ENCODE assay signal across 8 mouse cellular contexts in genomic region chr8:124250785-124251184, GRCm38 (mm10). TPM values are rescaled to one million over a fixed set of nuclear protein-coding genes. Genes with fewer than 3 reads are reported as not detected.
DNase-seq lines count a peak whose midpoint lies in the region; ATAC-seq lines count a peak whose summit lies in the region.

No protein-coding gene starts in this region.

- ATAC-seq in heart, embryonic 13.5 days (ENCODE audit: extremely low read depth, insufficient number of reproducible peaks, low FRiP score, low TSS enrichment), result no peak
- no peak for ATAC-seq in embryonic facial prominence, embryonic 11.5 days (replicated peaks; ENCODE audit: insufficient number of reproducible peaks, low FRiP score, low TSS enrichment, low read depth)

- peak overlapping the region; percentile 59; the same call in 1 of the 2 replicates for H3K9ac ChIP-seq in heart, embryonic 13.5 days
- H3K9ac ChIP-seq in embryonic facial prominence, embryonic 11.5 days (replicated peaks; ENCODE audit: low read length), result no peak overlapping the region

- H3K36me3 ChIP-seq in heart, embryonic 13.5 days, result peaks cover 8% of the 10 kb centered on the region; the same call in 1 of the 2 replicates
- no peaks in the 10 kb centered on the region for H3K36me3 ChIP-seq in embryonic facial prominence, embryonic 11.5 days (replicated peaks; ENCODE audit: control insufficient read depth, insufficient read depth, low read depth, low read length)
- H3K36me3 ChIP-seq in limb, embryonic 10.5 days, result peaks cover 24% of the 10 kb centered on the region
- H3K36me3 ChIP-seq in megakaryocyte, embryonic 14.5 days (replicated peaks; ENCODE audit: low read length), result peaks cover 81% of the 10 kb centered on the region

- no peak overlapping the region for H3K27ac ChIP-seq in heart, embryonic 13.5 days (replicated peaks)
- no peak overlapping the region; the same call in 1 of the 2 replicates for H3K27ac ChIP-seq in embryonic facial prominence, embryonic 11.5 days (replicated peaks; ENCODE audit: low read depth, low read length)
- peak overlapping the region; percentile 73 for H3K27ac ChIP-seq in limb, embryonic 10.5 days

- no peak overlapping the region for H3K4me3 ChIP-seq in heart, embryonic 13.5 days
- no peak overlapping the region for H3K4me3 ChIP-seq in embryonic facial prominence, embryonic 11.5 days (ENCODE audit: low read depth, low read length)
- no peak overlapping the region for H3K4me3 ChIP-seq in limb, embryonic 10.5 days
- peak overlapping the region; percentile 88 for H3K4me3 ChIP-seq in megakaryocyte, embryonic 14.5 days (replicated peaks)

- no peak for DNase-seq in heart, postnatal 25 days (ENCODE audit: low spot score)
- peak; percentile 57 for DNase-seq in embryonic facial prominence, embryonic 11.5 days (ENCODE audit: low spot score)
- no peak for DNase-seq in limb, embryonic 10.5 days (ENCODE audit: low spot score)
- DNase-seq in yolk sac, embryonic 10.5 days (ENCODE audit: low spot score), result no peak
- DNase-seq in left cerebral cortex, postnatal 36 days (ENCODE audit: low spot score in 2 of 2), result no peak
- no peak for DNase-seq in gastrocnemius, adult 18-20 months (ENCODE audit: low spot score)

- no peaks in the 10 kb centered on the region for H3K27me3 ChIP-seq in heart, embryonic 13.5 days (replicated peaks)
- H3K27me3 ChIP-seq in embryonic facial prominence, embryonic 11.5 days (ENCODE audit: control insufficient read depth, insufficient read depth, low read length), result no peaks in the 10 kb centered on the region
- H3K27me3 ChIP-seq in limb, embryonic 10.5 days (ENCODE audit: low read depth, poor library complexity, severe bottlenecking), result no peaks in the 10 kb centered on the region
- no peaks in the 10 kb centered on the region for H3K27me3 ChIP-seq in megakaryocyte, embryonic 14.5 days (replicated peaks)

- peaks cover 64% of the 10 kb centered on the region for H3K4me1 ChIP-seq in heart, embryonic 13.5 days
- no peaks in the 10 kb centered on the region for H3K4me1 ChIP-seq in embryonic facial prominence, embryonic 11.5 days (ENCODE audit: control insufficient read depth, insufficient read depth, low read length)
- H3K4me1 ChIP-seq in limb, embryonic 10.5 days, result peaks cover 26% of the 10 kb centered on the region
- peaks cover 100% of the 10 kb centered on the region for H3K4me1 ChIP-seq in megakaryocyte, embryonic 14.5 days

- intact Hi-C loops in heart, postnatal 25 days (cut with DNase I), result no loop called here
- intact Hi-C loops in left cerebral cortex, postnatal 36 days (cut with DNase I), result no loop called here

- H3K9me3 ChIP-seq in heart, embryonic 13.5 days, result no peaks in the 10 kb centered on the region
- no peaks in the 10 kb centered on the region for H3K9me3 ChIP-seq in embryonic facial prominence, embryonic 11.5 days (replicated peaks; ENCODE audit: control insufficient read depth, low read length)
- H3K9me3 ChIP-seq in limb, embryonic 10.5 days (replicated peaks), result no peaks in the 10 kb centered on the region
- H3K9me3 ChIP-seq in megakaryocyte, embryonic 14.5 days, result no peaks in the 10 kb centered on the region

- H3K4me2 ChIP-seq in heart, embryonic 13.5 days, result no peak overlapping the region
- H3K4me2 ChIP-seq in embryonic facial prominence, embryonic 11.5 days (ENCODE audit: low read depth, low read length), result no peak overlapping the region

- 33% methylated on average over 4 of the region's 4 CpGs for WGBS in heart, embryonic 13.5 days
- WGBS in embryonic facial prominence, embryonic 11.5 days, result 24% methylated on average over 4 of the region's 4 CpGs
- WGBS in limb, embryonic 10.5 days, result 10% methylated on average over 4 of the region's 4 CpGs

RNA-seq across cellular contexts. Expression of gene Galnt2, which starts 19.6 kb away (rescaled TPM):
- polyA plus RNA-seq in heart, embryonic 13.5 days (2015; fragmentation: Nextera tagmentation; extraction: Ambion mirVana), result 42.8 and 47.2 TPM in 2 replicates
- total RNA-seq in heart, postnatal 25 days (2021), result 10 to 100 TPM; 37.7 to 41.6 TPM
- 52.5 and 54.7 TPM in 2 replicates for polyA plus RNA-seq in embryonic facial prominence, embryonic 11.5 days (2014; fragmentation: Nextera tagmentation; extraction: Ambion mirVana)
- polyA plus RNA-seq in limb, embryonic 10.5 days (2016; fragmentation: Nextera tagmentation; extraction: Ambion mirVana), result 35.0 and 43.7 TPM in 2 replicates
- 55.0 and 143 TPM in 2 replicates for polyA plus RNA-seq in megakaryocyte, embryonic 14.5 days (2012; ENCODE audit: insufficient read depth, low replicate concordance)
- 10 to 100 TPM; 45.4 to 49.7 TPM for total RNA-seq in left cerebral cortex, postnatal 36 days (2021)
- 10 to 100 TPM; 40.3 to 42.5 TPM for total RNA-seq in gastrocnemius, adult 18-20 months (2021)
